Mouse (Mus musculus): ENCODE measurements at regions not wholly inside any gene's neighbourhood (a gene's known extent, or its start where the extent isn't known, plus 50 kb on each side); places are given as distances from the start of the nearest gene placed in this dataset.

GRCm38 (mm10) chr9:6608428-6609283, 339.0 kb upstream of the Ddi1 start:
- no peak for DNase-seq
